Mouse (Mus musculus) intestine, embryonic 14.5 days (tissue): ENCODE measurements around the gene Prrt1. TPM values are rescaled to one million over a fixed set of nuclear protein-coding genes. Genes with fewer than 3 reads are reported as not detected.

Experiments used
- ATAC-seq: fragments of 200-750 bp; cut with Nextera tagmentation; replicated peaks from 2 replicates; pipeline ENCODE4 v1.8.0; 2017; ENCODE audit warnings: low read depth, moderate number of reproducible peaks, moderate TSS enrichment, moderate library complexity; ENCODE audit not compliant: low FRiP score, low TSS enrichment
- DNase-seq: peaks from one replicate; pipeline ENCODE4 v3.0.0-alpha.2; 2018; ENCODE audit warnings: low spot score
- H3K27ac ChIP-seq: fragments of 300-500 bp; sonication (generic); 2 replicates; pipeline ENCODE4 v1.5.1; 2014; ENCODE audit warnings: low read depth, mild to moderate bottlenecking, control low read depth
- H3K27me3 ChIP-seq: fragments of 300-500 bp; sonication (generic); replicated peaks from 2 replicates; pipeline ENCODE4 v1.6.1; 2014; ENCODE audit warnings: low read length, control low read depth; ENCODE audit not compliant: control insufficient read depth, insufficient read depth
- H3K36me3 ChIP-seq: fragments of 300-500 bp; sonication (generic); 2 replicates; pipeline ENCODE4 v1.6.1; 2014; ENCODE audit warnings: low read length, control low read depth; ENCODE audit not compliant: control insufficient read depth, insufficient read depth
- H3K4me1 ChIP-seq: fragments of 300-500 bp; sonication (generic); replicated peaks from 2 replicates; pipeline ENCODE4 v1.6.1; 2014; ENCODE audit warnings: low read length, control low read depth, mixed read lengths; ENCODE audit not compliant: control insufficient read depth, insufficient read depth
- H3K4me2 ChIP-seq: fragments of 300-500 bp; sonication (generic); 2 replicates; pipeline ENCODE4 v1.6.1; 2014; ENCODE audit warnings: low read length
- H3K4me3 ChIP-seq: fragments of 300-500 bp; sonication (generic); 2 replicates; pipeline ENCODE4 v1.5.1; 2014; ENCODE audit warnings: low read depth, low read length, control low read depth, mixed read lengths
- H3K9ac ChIP-seq: fragments of 300-500 bp; sonication (generic); 2 replicates; pipeline ENCODE4 v1.6.1; 2014; ENCODE audit warnings: mild to moderate bottlenecking, low read length
- H3K9me3 ChIP-seq: fragments of 300-500 bp; sonication (generic); 2 replicates; pipeline ENCODE4 v1.6.1; 2016; ENCODE audit warnings: low read length, control low read depth; ENCODE audit not compliant: control insufficient read depth
- WGBS: fragments of 180-500 bp; shearing (Covaris S2); extraction: QIAGEN DNeasy Blood & Tissue Kit; methylation state at CpG from one replicate; pipeline ENCODE4 v1.1.7; 2014; 5-methylcytosine and 5-hydroxymethylcytosine counted together
- polyA plus RNA-seq: library from polyadenylated mRNA; unstranded; fragments of >200 nt; fragmentation: Nextera tagmentation; extraction: Ambion mirVana; gene quantifications from 2 replicates; pipeline ENCODE4 v1.2.1, GENCODE M21; 2014

Gene Prrt1
- polyA plus RNA-seq, 1 experiment from 2014 or later: 0.53 TPM

DNA sequence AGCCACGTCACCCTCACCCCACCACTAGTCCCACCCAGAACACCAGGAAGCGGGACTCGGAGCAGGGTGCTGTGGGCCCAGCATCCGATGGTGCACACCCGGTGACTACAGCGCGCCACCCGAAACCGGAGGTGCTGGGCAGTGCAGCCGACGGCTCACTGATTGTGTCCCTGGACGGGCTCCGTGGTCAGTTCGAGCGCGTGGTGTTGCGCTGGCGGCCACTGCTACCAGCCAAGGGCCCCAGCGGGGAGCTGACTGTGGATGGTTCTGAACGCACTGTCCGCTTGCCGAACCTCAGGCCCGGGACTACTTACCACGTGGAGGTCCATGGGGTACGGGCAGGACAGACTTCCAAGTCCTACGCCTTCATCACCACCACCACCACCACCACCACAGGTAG lies 50.9 kb downstream of the Prrt1 start:
- ATAC-seq: no peak
- Histone ChIP-seq H3K27me3 (peaks cover 3% of the 10 kb centered on the region), H3K36me3 (no peaks in the 10 kb centered on the region), H3K9ac (no peak overlapping the region), H3K4me1 (peaks cover 41% of the 10 kb centered on the region), H3K27ac (no peak overlapping the region), H3K9me3 (no peaks in the 10 kb centered on the region), H3K4me3 (no peak overlapping the region), H3K4me2 (no peak overlapping the region)
- WGBS: 76% methylated on average over 26 of the region's 26 CpGs
- no peak for DNase-seq

DNA sequence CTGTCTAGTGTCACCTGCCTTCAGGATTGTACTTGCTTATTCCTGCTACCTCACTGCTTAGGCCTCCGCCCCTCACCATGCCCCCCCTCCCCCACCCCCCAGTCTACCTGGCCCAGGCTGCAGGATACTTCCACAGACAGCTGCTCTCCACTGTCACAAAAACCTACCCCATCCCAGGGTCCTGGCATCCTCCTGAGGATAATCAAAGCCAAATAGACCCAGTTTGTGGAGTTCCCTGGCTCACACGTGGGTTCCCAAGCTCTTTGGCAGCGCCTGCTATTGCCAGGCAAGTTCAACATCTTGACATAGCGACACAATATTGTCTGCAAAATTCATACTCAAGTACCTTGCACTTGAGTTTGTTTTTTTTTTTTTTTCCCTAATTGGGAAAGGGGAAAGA lies 51.3 kb downstream of the Prrt1 start:
- H3K27ac ChIP-seq: no peak overlapping the region; the same call in 1 of the 2 replicates
- H3K36me3 ChIP-seq: no peaks in the 10 kb centered on the region
- no peak overlapping the region for H3K4me2 ChIP-seq
- H3K27me3 ChIP-seq: peaks cover 3% of the 10 kb centered on the region
- H3K9ac ChIP-seq: no peak overlapping the region
- H3K4me1 ChIP-seq: peaks cover 41% of the 10 kb centered on the region
- H3K4me3 ChIP-seq: no peak overlapping the region
- no peak for ATAC-seq
- 73% methylated on average over 4 of the region's 4 CpGs for WGBS
- no peaks in the 10 kb centered on the region for H3K9me3 ChIP-seq
- DNase-seq: no peak

DNA sequence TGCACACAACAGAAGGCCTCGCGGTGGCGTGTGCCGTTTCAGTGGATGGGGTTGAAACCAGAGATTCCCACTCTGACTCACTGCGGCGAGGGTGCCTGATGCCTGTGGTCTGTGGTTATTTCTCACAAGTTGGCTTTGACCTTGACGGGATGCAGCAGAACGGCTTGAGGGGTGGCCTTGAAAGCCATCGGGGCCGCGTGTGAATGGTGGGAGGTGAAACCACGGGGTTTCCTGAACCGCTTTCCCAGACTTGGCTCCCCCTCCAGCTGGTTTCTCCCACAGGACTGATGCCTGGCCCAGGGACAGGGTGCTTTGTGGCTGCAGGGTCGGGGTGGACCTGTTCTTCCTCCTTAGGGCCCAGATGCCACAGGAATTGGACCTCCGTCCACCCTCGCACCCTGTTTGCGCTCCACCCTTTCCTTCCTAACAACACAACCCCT lies 51.8 kb downstream of the Prrt1 start:
- H3K27ac ChIP-seq: peak overlapping the region; percentile 54

DNA sequence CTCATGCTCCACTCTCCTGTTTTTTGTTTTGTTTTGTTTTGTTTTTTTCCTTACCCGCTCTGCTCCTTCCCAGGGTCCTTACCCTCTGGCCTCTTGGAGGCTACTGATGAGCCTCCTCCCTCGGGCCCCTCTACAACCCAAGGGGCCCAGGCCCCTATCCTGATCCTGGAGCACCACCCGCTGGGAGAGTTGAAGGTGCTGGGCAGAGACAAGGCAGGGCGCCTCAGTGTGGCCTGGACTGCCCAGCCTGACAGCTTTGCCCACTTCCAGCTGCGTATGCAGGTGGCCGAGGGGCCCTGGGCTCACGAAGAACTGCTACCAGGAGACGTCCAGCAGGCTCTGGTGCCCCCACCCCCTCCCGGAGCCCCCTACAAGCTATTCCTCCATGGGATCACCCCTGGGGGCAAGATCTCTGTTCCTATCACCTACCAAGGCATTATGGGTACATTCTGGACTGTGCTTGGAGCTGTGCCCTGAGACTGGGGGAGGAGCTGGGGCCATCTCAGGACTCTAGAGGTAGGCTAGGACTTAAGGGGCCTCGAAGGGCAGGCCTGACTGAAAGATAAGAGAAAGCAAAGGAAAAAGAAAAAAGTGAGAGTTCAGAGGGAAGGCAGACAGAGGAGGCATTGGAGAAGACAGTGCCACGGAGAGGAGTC lies 52.7 kb downstream of the Prrt1 start:
- DNase-seq (no peak), ATAC-seq (no peak)
- Histone ChIP-seq H3K27ac (peak overlapping the region; percentile 54; the same call in 1 of the 2 replicates), H3K4me3 (no peak overlapping the region), H3K27me3 (peaks cover 3% of the 10 kb centered on the region), H3K9me3 (no peaks in the 10 kb centered on the region), H3K4me2 (peak overlapping the region; percentile 8; the same call in 1 of the 2 replicates), H3K36me3 (no peaks in the 10 kb centered on the region), H3K4me1 (peaks cover 31% of the 10 kb centered on the region), H3K9ac (no peak overlapping the region)
- 71% methylated on average over 11 of the region's 11 CpGs for WGBS

More for the DNA sequence above, 51.8 kb downstream of the Prrt1 start:
- 65% methylated on average over 17 of the region's 17 CpGs for WGBS
- peaks cover 37% of the 10 kb centered on the region for H3K4me1 ChIP-seq
- no peaks in the 10 kb centered on the region for H3K36me3 ChIP-seq
- H3K9me3 ChIP-seq: no peaks in the 10 kb centered on the region
- ATAC-seq (no peak), DNase-seq (no peak)
- no peak overlapping the region for H3K4me3 ChIP-seq
- H3K4me2 ChIP-seq: 0 out of 2 replicates have a peak overlapping the region, but pooled peaks have one; percentile 8
- peaks cover 3% of the 10 kb centered on the region for H3K27me3 ChIP-seq
- no peak overlapping the region for H3K9ac ChIP-seq

Other genes starting within 250 kb of the Prrt1 start
- gene BC051142, start 230.7 kb upstream of the Prrt1 start, polyA plus RNA-seq: 0.51 and 0.91 TPM in 2 replicates
- 1.1 and 3.3 TPM in 2 replicates for gene Btnl4, start 152.2 kb upstream of the Prrt1 start, polyA plus RNA-seq
- gene Btnl6, start 112.2 kb upstream of the Prrt1 start, polyA plus RNA-seq: 0.14 and 0.22 TPM in 2 replicates
- 5.2 and 7.4 TPM in 2 replicates for gene Notch4, start 65.3 kb upstream of the Prrt1 start, polyA plus RNA-seq
- gene Gpsm3, start 39.7 kb upstream of the Prrt1 start, polyA plus RNA-seq: 10.3 and 12.6 TPM in 2 replicates
- gene Pbx2, start 38.3 kb upstream of the Prrt1 start, polyA plus RNA-seq: 12.0 and 13.7 TPM in 2 replicates
- 2.3 and 2.9 TPM in 2 replicates for gene Ager, start 31.7 kb upstream of the Prrt1 start, polyA plus RNA-seq
- gene Rnf5, start 25.8 kb upstream of the Prrt1 start, polyA plus RNA-seq: 109 and 110 TPM in 2 replicates
- gene Agpat1, start 25.3 kb upstream of the Prrt1 start, polyA plus RNA-seq: 59.7 and 62.3 TPM in 2 replicates
- gene Egfl8, start 13.6 kb upstream of the Prrt1 start, polyA plus RNA-seq: 2.4 and 2.8 TPM in 2 replicates
- 34.8 and 35.1 TPM in 2 replicates for gene Ppt2, start 1.0 kb upstream of the Prrt1 start, polyA plus RNA-seq
- gene Fkbpl, start 15.2 kb downstream of the Prrt1 start, polyA plus RNA-seq: 10.8 and 13.0 TPM in 2 replicates
- 59.8 and 62.2 TPM in 2 replicates for gene Atf6b, start 17.6 kb downstream of the Prrt1 start, polyA plus RNA-seq
- gene Tnxb, start 41.0 kb downstream of the Prrt1 start, polyA plus RNA-seq: 2.2 and 2.7 TPM in 2 replicates
- 0.23 and 0.28 TPM in 2 replicates for gene C4b, start 114.3 kb downstream of the Prrt1 start, polyA plus RNA-seq
- gene Cyp21a1, start 175.0 kb downstream of the Prrt1 start, polyA plus RNA-seq: not detected in 2 replicates
- gene Stk19, start 207.4 kb downstream of the Prrt1 start, polyA plus RNA-seq: 22.0 and 25.8 TPM in 2 replicates
- 58.2 and 63.4 TPM in 2 replicates for gene Dxo, start 207.5 kb downstream of the Prrt1 start, polyA plus RNA-seq
- gene Skiv2l, start 220.7 kb downstream of the Prrt1 start, polyA plus RNA-seq: 42.0 and 45.9 TPM in 2 replicates
- gene Nelfe, start 220.9 kb downstream of the Prrt1 start, polyA plus RNA-seq: 121 and 123 TPM in 2 replicates
- gene Cfb, start 233.0 kb downstream of the Prrt1 start, polyA plus RNA-seq: 19.4 and 24.2 TPM in 2 replicates
- 1.4 and 1.6 TPM in 2 replicates for gene Zbtb12, start 249.9 kb downstream of the Prrt1 start, polyA plus RNA-seq